Mouse (Mus musculus) myocyte (in vitro differentiated cells): ENCODE data around the gene Spag9. TPM values are rescaled to one million over a fixed set of nuclear protein-coding genes. Genes with fewer than 3 reads are reported as not detected.

Experiments
- H3K27me3 ChIP-seq: one replicate; pipeline ENCODE4 v1.6.1; 2011; ENCODE audit not compliant: control insufficient read depth, insufficient read depth, insufficient read length
- H3K36me3 ChIP-seq: one replicate; pipeline ENCODE4 v1.6.1; 2011; ENCODE audit not compliant: control insufficient read depth, insufficient read depth
- H3K4me2 ChIP-seq: one replicate; pipeline ENCODE4 v1.6.1; 2011; ENCODE audit warnings: low read depth, control low read depth
- H3K4me3 ChIP-seq: one replicate; pipeline ENCODE4 v1.5.1; 2011; ENCODE audit warnings: mild to moderate bottlenecking, control low read depth, moderate library complexity
- H3K79me2 ChIP-seq: one replicate; pipeline ENCODE4 v1.6.1; 2011; ENCODE audit not compliant: control insufficient read depth, insufficient read depth
- H3ac ChIP-seq: one replicate; pipeline ENCODE4 v1.6.1; 2011; ENCODE audit not compliant: control insufficient read depth, insufficient read length
- CEBPB ChIP-seq: IDR thresholded peaks from 2 replicates; pipeline ENCODE4 v1.6.1; 2011; ENCODE audit warnings: mild to moderate bottlenecking, moderate library complexity; ENCODE audit not compliant: poor library complexity, insufficient read depth, severe bottlenecking
- E2F4 ChIP-seq: IDR thresholded peaks from one replicate; pipeline ENCODE4 v1.6.1; 2011; ENCODE audit warnings: mild to moderate bottlenecking, control low read depth, moderate library complexity; ENCODE audit not compliant: insufficient read depth
- MAX ChIP-seq: IDR thresholded peaks from one replicate; pipeline ENCODE4 v1.6.1; 2011; ENCODE audit warnings: low read depth, mild to moderate bottlenecking, control low read depth
- MYOD1 ChIP-seq, 3 experiments: IDR thresholded peaks; one replicate each; pipeline ENCODE4 v1.6.1; 2011; ENCODE audit warnings: control low read depth in 2 of 3, low read depth in 2 of 3, mild to moderate bottlenecking in 2 of 3, moderate library complexity in 1 of 3; ENCODE audit not compliant: insufficient read length in 2 of 3, control insufficient read depth in 1 of 3
- MYOG ChIP-seq, 3 experiments: IDR thresholded peaks; one replicate each; pipeline ENCODE4 v1.6.1; 2011; ENCODE audit warnings: control low read depth in 2 of 3, low read depth in 2 of 3, mild to moderate bottlenecking in 2 of 3; ENCODE audit not compliant: insufficient read length in 2 of 3, control insufficient read depth in 1 of 3, insufficient read depth in 1 of 3
- POLR2A ChIP-seq: IDR thresholded peaks from one replicate; pipeline ENCODE4 v1.6.1; 2011; ENCODE audit warnings: low read depth, mild to moderate bottlenecking, control low read depth, moderate library complexity; ENCODE audit not compliant: insufficient read length
- POLR2AphosphoS2 ChIP-seq: IDR thresholded peaks from one replicate; pipeline ENCODE4 v1.6.1; 2011; ENCODE audit warnings: low read depth, control low read depth; ENCODE audit not compliant: insufficient read length
- REST ChIP-seq: IDR thresholded peaks from one replicate; pipeline ENCODE4 v1.6.1; 2011; ENCODE audit warnings: mild to moderate bottlenecking, control low read depth, moderate library complexity; ENCODE audit not compliant: insufficient read depth, insufficient read length
- SRF ChIP-seq: IDR thresholded peaks from one replicate; pipeline ENCODE4 v1.6.1; 2011; ENCODE audit warnings: low read depth; ENCODE audit not compliant: control insufficient read depth, insufficient read length
- TCF12 ChIP-seq: IDR thresholded peaks from one replicate; pipeline ENCODE4 v1.6.1; 2011; ENCODE audit warnings: mild to moderate bottlenecking, control low read depth; ENCODE audit not compliant: poor library complexity, insufficient read depth, severe bottlenecking
- TCF3 ChIP-seq: IDR thresholded peaks from one replicate; pipeline ENCODE4 v1.6.1; 2011; ENCODE audit warnings: low read depth, control low read depth; ENCODE audit not compliant: insufficient read length
- USF1 ChIP-seq: IDR thresholded peaks from one replicate; pipeline ENCODE4 v1.6.1; 2011; ENCODE audit warnings: low read depth, mild to moderate bottlenecking, control low read depth, moderate library complexity
- polyA plus RNA-seq: library from polyadenylated mRNA; unstranded; fragments of >200 nt; fragmentation: generic; extraction: Trizol; gene quantifications from one replicate; pipeline ENCODE4 v1.2.1, GENCODE M21; 2012; ENCODE audit warnings: missing spikeins

Gene Spag9
- polyA plus RNA-seq, 1 experiment, result 16.9 TPM

DNA sequence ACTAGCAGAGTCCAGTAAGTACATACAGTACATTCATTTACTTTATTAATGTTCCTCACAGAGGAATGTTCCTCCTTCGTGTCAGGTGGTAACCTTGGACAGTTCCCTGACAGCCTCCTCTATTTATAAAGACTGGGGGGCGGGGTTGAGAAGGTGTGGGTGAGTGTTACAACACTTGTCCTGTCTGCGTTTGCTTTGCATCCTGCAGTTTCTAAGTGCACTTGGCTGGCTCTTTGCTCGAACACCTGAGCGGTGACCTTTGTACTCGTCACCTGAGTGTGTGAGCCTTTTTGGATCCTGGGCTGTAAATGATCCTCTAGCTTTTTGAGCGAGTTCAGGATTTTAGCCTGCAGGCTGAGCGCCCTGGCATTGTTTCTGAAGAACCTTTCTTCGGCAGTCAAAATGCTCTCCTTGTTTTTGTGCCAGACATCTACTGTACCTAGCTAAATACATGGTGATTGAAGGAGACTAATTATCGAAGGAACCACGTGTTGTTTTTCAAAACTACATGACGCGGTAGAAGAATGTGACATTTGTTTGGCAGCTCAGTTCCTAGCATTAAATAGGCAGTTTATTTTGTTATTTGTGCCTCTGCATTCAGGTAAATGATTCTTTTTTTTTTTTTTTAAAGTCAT, 1.4 kb downstream of the Spag9 start:
- no peak for TF ChIP-seq POLR2AphosphoS2
- no peak for TF ChIP-seq MYOD1 (IDR thresholded peaks at IDR 0.05; ENCODE audit: control insufficient read depth in 1 of 3, insufficient read length in 2 of 3, low read depth in 2 of 3)
- TF ChIP-seq USF1, result no peak

GRCm38 (mm10) chr11:93999276-93999675, 3.4 kb downstream of the Spag9 start:
- no peak for TF ChIP-seq MYOG (IDR thresholded peaks at IDR 0.05; ENCODE audit: control insufficient read depth in 1 of 3, insufficient read depth in 1 of 3, insufficient read length in 2 of 3, low read depth in 2 of 3)
- no peak for TF ChIP-seq MAX
- TF ChIP-seq REST, result no peak
- no peak for TF ChIP-seq USF1
- no peak for TF ChIP-seq TCF3
- TF ChIP-seq POLR2AphosphoS2, result no peak
- no peak for TF ChIP-seq MYOD1 (IDR thresholded peaks at IDR 0.05; ENCODE audit: control insufficient read depth in 1 of 3, insufficient read length in 2 of 3, low read depth in 2 of 3)
- TF ChIP-seq E2F4, result no peak
- no peak for TF ChIP-seq CEBPB
- no peak for TF ChIP-seq TCF12
- TF ChIP-seq POLR2A, result no peak
- no peak for TF ChIP-seq SRF
- no peaks in the 10 kb centered on the region for H3K36me3 ChIP-seq
- peak overlapping the region; percentile 40 for H3K4me2 ChIP-seq
- H3K79me2 ChIP-seq, result peaks cover 68% of the 10 kb centered on the region
- H3ac ChIP-seq, result no peak overlapping the region
- H3K27me3 ChIP-seq, result no peaks in the 10 kb centered on the region
- H3K4me3 ChIP-seq, result no peak overlapping the region

More for the DNA sequence above, 1.4 kb downstream of the Spag9 start:
- peaks cover 49% of the 10 kb centered on the region for H3K79me2 ChIP-seq
- H3K36me3 ChIP-seq, result no peaks in the 10 kb centered on the region
- peak overlapping the region; percentile 65 for H3ac ChIP-seq
- H3K4me3 ChIP-seq, result peak overlapping the region; percentile 73
- no peaks in the 10 kb centered on the region for H3K27me3 ChIP-seq
- peak overlapping the region; percentile 97 for H3K4me2 ChIP-seq

GRCm38 (mm10) chr11:94003346-94003745, 7.5 kb downstream of the Spag9 start:
- TF ChIP-seq MAX, result no peak
- no peak for TF ChIP-seq SRF
- TF ChIP-seq REST, result no peak
- TF ChIP-seq TCF3, result no peak
- no peak for TF ChIP-seq POLR2AphosphoS2
- H3K4me2 ChIP-seq, result no peak overlapping the region
- peaks cover 90% of the 10 kb centered on the region for H3K79me2 ChIP-seq
- H3K4me3 ChIP-seq, result no peak overlapping the region
- H3K36me3 ChIP-seq, result peaks cover 4% of the 10 kb centered on the region
- no peak overlapping the region for H3ac ChIP-seq
- no peaks in the 10 kb centered on the region for H3K27me3 ChIP-seq

- H3K4me2 ChIP-seq, result no peak overlapping the region
- peaks cover 65% of the 10 kb centered on the region for H3K79me2 ChIP-seq
- no peak for TF ChIP-seq E2F4
- TF ChIP-seq POLR2A, result no peak
- TF ChIP-seq CEBPB, result no peak
- H3K4me3 ChIP-seq, result no peak overlapping the region
- no peak overlapping the region for H3ac ChIP-seq
- H3K36me3 ChIP-seq, result no peaks in the 10 kb centered on the region
- H3K27me3 ChIP-seq, result no peaks in the 10 kb centered on the region
Observed at GRCm38 (mm10) chr11:94019091-94019490, 23.2 kb downstream of the Spag9 start.

GRCm38 (mm10) chr11:94020403-94020802, 24.5 kb downstream of the Spag9 start:
- TF ChIP-seq MAX (no peak), MYOG (IDR thresholded peaks at IDR 0.05; ENCODE audit: control insufficient read depth in 1 of 3, insufficient read depth in 1 of 3, insufficient read length in 2 of 3, low read depth in 2 of 3) (no peak), TCF12 (no peak)
- Histone ChIP-seq H3K79me2 (peaks cover 76% of the 10 kb centered on the region), H3K27me3 (no peaks in the 10 kb centered on the region), H3ac (no peak overlapping the region), H3K4me3 (no peak overlapping the region), H3K36me3 (no peaks in the 10 kb centered on the region), H3K4me2 (no peak overlapping the region)

DNA sequence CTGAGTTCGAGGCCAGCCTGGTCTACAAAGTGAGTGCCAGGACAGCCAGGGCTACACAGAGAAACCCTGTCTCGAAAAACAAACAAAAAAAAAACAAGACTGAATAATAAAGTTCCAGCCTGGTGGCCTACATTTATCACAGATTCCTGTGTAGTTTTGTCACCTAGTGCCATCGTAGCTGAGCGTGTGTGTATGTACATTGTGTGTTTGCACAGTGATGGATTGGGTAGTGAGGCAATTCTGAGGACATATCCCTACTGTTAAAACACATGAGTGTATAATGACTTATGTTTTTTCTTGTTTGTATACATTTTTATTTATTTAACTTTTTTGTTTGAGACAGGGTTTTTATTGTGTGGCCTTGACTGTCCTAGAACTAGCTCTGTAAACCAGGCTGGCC, 30.4 kb downstream of the Spag9 start:
- no peak overlapping the region for H3ac ChIP-seq
- no peaks in the 10 kb centered on the region for H3K36me3 ChIP-seq
- H3K4me3 ChIP-seq, result no peak overlapping the region
- H3K79me2 ChIP-seq, result peaks cover 78% of the 10 kb centered on the region
- H3K27me3 ChIP-seq, result no peaks in the 10 kb centered on the region
- H3K4me2 ChIP-seq, result no peak overlapping the region
- TF ChIP-seq POLR2A (no peak), MYOG (IDR thresholded peaks at IDR 0.05; ENCODE audit: control insufficient read depth in 1 of 3, insufficient read depth in 1 of 3, insufficient read length in 2 of 3, low read depth in 2 of 3) (no peak), REST (no peak), POLR2AphosphoS2 (no peak), MAX (no peak), SRF (no peak), TCF12 (no peak), USF1 (no peak), E2F4 (no peak), MYOD1 (IDR thresholded peaks at IDR 0.05; ENCODE audit: control insufficient read depth in 1 of 3, insufficient read length in 2 of 3, low read depth in 2 of 3) (no peak), CEBPB (no peak), TCF3 (no peak)
